In genomic region chr6:140546648-140547201, GRCm38 (mm10) we compare ENCODE assay signal across 10 mouse cellular contexts.
DNase-seq lines count a peak whose midpoint lies in the region; ATAC-seq and TF ChIP-seq lines count a peak whose summit lies in the region.
"Had no signal": no experiment of that assay in that cellular context is flagged by ENCODE, and none has a peak within 500 bp of the region (broad histone marks: within the 10 kb centered on the region; RNA-seq: fewer than 3 reads in every experiment).

No protein-coding gene starts in this region.

- WGBS in hindbrain, embryonic 12.5 days: 64% methylated on average over 12 of the region's 12 CpGs
- 61% methylated on average over 12 of the region's 12 CpGs for WGBS in hindbrain, embryonic 14.5 days
- WGBS in heart, postnatal 0 days: 8% methylated on average over 12 of the region's 12 CpGs
- WGBS in large intestine, adult 2 months: 16% methylated on average over 12 of the region's 12 CpGs
- WGBS in forebrain, embryonic 11.5 days: 76% methylated on average over 12 of the region's 12 CpGs

- no peaks in the 10 kb centered on the region for H3K27me3 ChIP-seq in hindbrain, embryonic 12.5 days
- H3K27me3 ChIP-seq in hindbrain, embryonic 14.5 days (ENCODE audit: control insufficient read depth, insufficient read depth, low read length): no peaks in the 10 kb centered on the region
- H3K27me3 ChIP-seq in heart, postnatal 0 days (ENCODE audit: control insufficient read depth, insufficient read depth, low read length): no peaks in the 10 kb centered on the region
- no peaks in the 10 kb centered on the region for H3K27me3 ChIP-seq in forebrain, embryonic 11.5 days (ENCODE audit: control insufficient read depth, insufficient read depth, low read length)
- H3K27me3 ChIP-seq: embryonic facial prominence, embryonic 13.5 days; neural tube, embryonic 12.5 days had no signal

- H3K36me3 ChIP-seq in hindbrain, embryonic 12.5 days: peaks cover 47% of the 10 kb centered on the region
- peaks cover 52% of the 10 kb centered on the region for H3K36me3 ChIP-seq in hindbrain, embryonic 14.5 days (replicated peaks; ENCODE audit: control insufficient read depth, insufficient read depth)
- H3K36me3 ChIP-seq in heart, postnatal 0 days (replicated peaks; ENCODE audit: control insufficient read depth, insufficient read depth, low read length): peaks cover 40% of the 10 kb centered on the region
- H3K36me3 ChIP-seq in forebrain, embryonic 11.5 days (ENCODE audit: control insufficient read depth, insufficient read depth, low read length): no peaks in the 10 kb centered on the region; the same call in 1 of the 2 replicates

- no peak overlapping the region for H3K4me2 ChIP-seq in hindbrain, embryonic 12.5 days (replicated peaks)
- H3K4me2 ChIP-seq in hindbrain, embryonic 14.5 days (replicated peaks): no peak overlapping the region
- peak overlapping the region; percentile 41 for H3K4me2 ChIP-seq in heart, postnatal 0 days (ENCODE audit: low read depth, low read length)
- no peak overlapping the region for H3K4me2 ChIP-seq in forebrain, embryonic 11.5 days (ENCODE audit: low read depth, low read length, severe bottlenecking)
- H3K4me2 ChIP-seq: embryonic facial prominence, embryonic 13.5 days; neural tube, embryonic 12.5 days had no signal

- no peak for DNase-seq in hindbrain, embryonic 14.5 days (ENCODE audit: low spot score)
- DNase-seq in NIH3T3 (ENCODE audit: low read depth): peak; percentile 47
- peak; percentile 39 for DNase-seq in heart, postnatal 0 days (ENCODE audit: low spot score)
- peak; percentile 24 for DNase-seq in large intestine, adult 2 months (ENCODE audit: low read depth, low spot score)
- DNase-seq in urinary bladder, postnatal 14 days (ENCODE audit: low spot score): no peak
- DNase-seq in lung, postnatal 25 days (ENCODE audit: low spot score): no peak
- DNase-seq in forebrain, embryonic 11.5 days (ENCODE audit: low spot score): no peak

- no peak overlapping the region for H3K9ac ChIP-seq in hindbrain, embryonic 12.5 days
- H3K9ac ChIP-seq in hindbrain, embryonic 14.5 days: no peak overlapping the region
- H3K9ac ChIP-seq in heart, postnatal 0 days (replicated peaks; ENCODE audit: low read depth, low read length): 0 out of 2 replicates have a peak overlapping the region, but pooled peaks have one; percentile 9
- H3K9ac ChIP-seq in forebrain, embryonic 11.5 days (ENCODE audit: low read length): no peak overlapping the region
- H3K9ac ChIP-seq: embryonic facial prominence, embryonic 13.5 days; neural tube, embryonic 12.5 days had no signal

- 0 out of 2 replicates have a peak overlapping the region, but pooled peaks have one; percentile 4 for H3K27ac ChIP-seq in hindbrain, embryonic 12.5 days
- H3K27ac ChIP-seq in hindbrain, embryonic 14.5 days: no peak overlapping the region
- peak overlapping the region; percentile 73 for H3K27ac ChIP-seq in heart, postnatal 0 days (ENCODE audit: low read depth)
- no peak overlapping the region for H3K27ac ChIP-seq in forebrain, embryonic 11.5 days (ENCODE audit: low read depth, low read length)
- H3K27ac ChIP-seq: embryonic facial prominence, embryonic 13.5 days; neural tube, embryonic 12.5 days had no signal

- ATAC-seq in hindbrain, embryonic 12.5 days (ENCODE audit: low FRiP score): no peak
- no peak for ATAC-seq in hindbrain, embryonic 14.5 days (ENCODE audit: low FRiP score)
- ATAC-seq in heart, postnatal 0 days (ENCODE audit: insufficient read depth, low read depth): peak; percentile 70
- no peak for ATAC-seq in forebrain, embryonic 11.5 days (replicated peaks; ENCODE audit: low FRiP score)

- no peak overlapping the region for H3K4me3 ChIP-seq in hindbrain, embryonic 12.5 days
- H3K4me3 ChIP-seq in hindbrain, embryonic 14.5 days (replicated peaks; ENCODE audit: low read length): no peak overlapping the region
- H3K4me3 ChIP-seq in heart, postnatal 0 days (ENCODE audit: low read depth, low read length): no peak overlapping the region
- H3K4me3 ChIP-seq in forebrain, embryonic 11.5 days (ENCODE audit: low read depth, low read length): no peak overlapping the region
- H3K4me3 ChIP-seq: embryonic facial prominence, embryonic 13.5 days; neural tube, embryonic 12.5 days had no signal

- H3K9me3 ChIP-seq in hindbrain, embryonic 12.5 days (replicated peaks): no peaks in the 10 kb centered on the region
- H3K9me3 ChIP-seq in hindbrain, embryonic 14.5 days (ENCODE audit: control insufficient read depth, low read length): no peaks in the 10 kb centered on the region
- H3K9me3 ChIP-seq in heart, postnatal 0 days (replicated peaks; ENCODE audit: control insufficient read depth, low read length): no peaks in the 10 kb centered on the region
- no peaks in the 10 kb centered on the region for H3K9me3 ChIP-seq in forebrain, embryonic 11.5 days (ENCODE audit: control insufficient read depth, low read length)
- H3K9me3 ChIP-seq: embryonic facial prominence, embryonic 13.5 days; neural tube, embryonic 12.5 days had no signal

- TF ChIP-seq EP300 in heart, postnatal 0 days (IDR thresholded peaks at IDR 0.05; ENCODE audit: low read depth): no peak

- peaks cover 15% of the 10 kb centered on the region for H3K4me1 ChIP-seq in hindbrain, embryonic 12.5 days
- H3K4me1 ChIP-seq in hindbrain, embryonic 14.5 days (replicated peaks; ENCODE audit: control insufficient read depth, insufficient read depth, low read length): no peaks in the 10 kb centered on the region
- peaks cover 21% of the 10 kb centered on the region for H3K4me1 ChIP-seq in heart, postnatal 0 days (ENCODE audit: control insufficient read depth, insufficient read depth)
- H3K4me1 ChIP-seq in forebrain, embryonic 11.5 days (replicated peaks; ENCODE audit: control insufficient read depth, insufficient read depth, low read length): peaks cover 1% of the 10 kb centered on the region; the same call in 1 of the 2 replicates

- no peak for TF ChIP-seq CTCF in heart, postnatal 0 days (IDR thresholded peaks at IDR 0.05; ENCODE audit: low read depth)

Comparison
In these comparisons a context has a peak if more than half of its experiments do, and no peak if none do; other contexts are left out.
1. H3K27ac ChIP-seq: peak in hindbrain, embryonic 12.5 days (single experiment) and heart, postnatal 0 days (single experiment); none in hindbrain, embryonic 14.5 days (single experiment) and forebrain, embryonic 11.5 days (single experiment).
2. DNase-seq: peak in NIH3T3 (single experiment), heart, postnatal 0 days (single experiment) and large intestine, adult 2 months (single experiment); none in hindbrain, embryonic 14.5 days (single experiment), urinary bladder, postnatal 14 days (single experiment), lung, postnatal 25 days (single experiment) and forebrain, embryonic 11.5 days (single experiment).